Mouse (Mus musculus) right cerebral cortex, postnatal 25 days (tissue): ENCODE results near the gene Hoxb6.

Source experiments
- DNase-seq: peaks from one replicate; pipeline ENCODE4 v3.0.0; 2022

Hoxb6 gene

DNA sequence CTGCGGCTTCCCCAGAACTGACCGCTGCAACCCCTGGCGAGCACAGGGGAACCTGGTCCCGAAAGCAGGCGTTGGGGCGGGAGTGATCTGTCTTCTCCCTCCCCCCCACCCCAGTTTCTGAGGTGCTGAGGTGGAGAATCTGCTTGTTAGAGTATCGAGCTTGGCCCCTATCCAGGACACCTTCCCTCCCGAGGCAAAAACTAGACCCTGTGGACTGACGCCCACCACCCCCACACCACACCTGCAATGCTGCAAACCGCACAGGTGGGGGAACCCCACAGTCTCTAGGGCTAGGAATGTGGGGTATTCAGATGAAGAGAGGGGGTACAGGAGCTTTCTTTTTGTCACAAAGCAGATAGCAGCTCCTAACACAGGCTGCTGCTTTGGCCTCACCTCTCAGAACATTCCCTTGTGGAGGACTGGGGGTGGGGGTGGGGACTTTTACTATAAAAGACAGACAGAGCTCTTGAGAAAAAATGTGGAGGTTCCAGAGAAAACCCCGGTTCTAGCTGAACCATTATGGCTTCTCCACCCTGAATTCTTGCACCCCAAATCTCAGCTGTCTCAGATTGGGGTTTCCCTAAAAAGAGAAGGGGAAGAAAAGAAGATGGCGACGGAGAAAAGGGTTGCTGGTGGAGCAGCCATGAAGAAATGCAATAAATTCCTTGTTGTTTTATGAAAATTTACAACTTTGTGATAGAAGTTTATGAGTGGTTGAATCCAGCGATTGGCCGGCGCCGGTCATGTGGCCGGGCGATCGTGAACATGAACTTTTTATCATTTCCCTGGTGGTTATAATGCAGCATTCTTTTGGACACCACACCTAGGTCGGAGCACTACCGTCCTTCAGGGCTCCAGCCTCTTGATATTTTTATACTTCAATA, at the start of gene Hoxb6:
TSS of gene Hoxb6 (plus strand) at position 796 of the 884 bp plus-strand sequence.
- no peak for DNase-seq

DNA sequence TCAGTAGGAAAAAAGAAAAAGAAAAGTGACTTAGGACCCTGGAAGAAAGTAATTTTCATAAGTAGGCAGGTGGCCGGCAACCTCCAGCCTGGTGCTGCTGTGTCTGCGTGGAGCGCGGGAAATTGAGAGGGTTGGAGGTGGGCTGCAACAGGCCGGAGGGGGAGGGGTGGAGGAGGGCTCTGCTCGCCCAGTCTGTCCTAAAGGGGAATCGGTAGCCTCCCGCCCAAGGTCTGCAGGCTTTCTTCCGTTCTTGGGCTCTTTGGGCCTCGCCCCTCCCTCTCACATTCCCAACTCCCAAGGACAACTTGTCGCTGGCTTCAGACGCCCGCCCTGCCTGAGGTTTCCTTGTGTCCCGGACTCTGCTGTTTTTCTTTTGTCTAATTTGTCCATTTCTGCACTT, 41.4 kb upstream of the Hoxb6 start:
- DNase-seq = no peak

DNA sequence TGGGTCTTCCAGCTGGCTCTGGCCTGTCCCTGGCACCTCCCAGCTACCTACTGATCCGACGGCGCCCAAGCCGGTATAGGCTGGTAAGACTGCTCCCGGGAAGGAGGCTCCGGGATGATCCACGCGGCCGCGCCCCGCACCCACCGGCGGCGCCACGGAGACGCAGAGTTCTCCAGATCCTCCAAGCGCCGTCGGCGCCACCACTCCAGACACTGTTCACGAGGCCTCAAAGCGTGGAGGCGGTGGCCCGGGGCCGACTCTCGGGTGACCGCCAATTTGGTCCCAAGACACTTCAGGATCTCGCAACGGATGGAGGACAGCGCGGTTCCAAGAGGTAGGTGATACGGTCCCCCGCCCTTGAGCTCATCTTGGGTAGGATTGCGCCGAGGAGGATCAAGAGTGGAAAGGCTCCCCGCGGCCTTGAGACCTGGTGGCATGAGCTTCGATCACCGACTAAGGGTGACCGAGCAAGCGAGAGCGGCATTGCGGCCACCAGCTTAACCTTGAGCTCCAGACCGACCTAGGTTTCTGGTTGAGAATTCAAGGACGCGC, 40.7 kb upstream of the Hoxb6 start:
- DNase-seq = no peak

DNA sequence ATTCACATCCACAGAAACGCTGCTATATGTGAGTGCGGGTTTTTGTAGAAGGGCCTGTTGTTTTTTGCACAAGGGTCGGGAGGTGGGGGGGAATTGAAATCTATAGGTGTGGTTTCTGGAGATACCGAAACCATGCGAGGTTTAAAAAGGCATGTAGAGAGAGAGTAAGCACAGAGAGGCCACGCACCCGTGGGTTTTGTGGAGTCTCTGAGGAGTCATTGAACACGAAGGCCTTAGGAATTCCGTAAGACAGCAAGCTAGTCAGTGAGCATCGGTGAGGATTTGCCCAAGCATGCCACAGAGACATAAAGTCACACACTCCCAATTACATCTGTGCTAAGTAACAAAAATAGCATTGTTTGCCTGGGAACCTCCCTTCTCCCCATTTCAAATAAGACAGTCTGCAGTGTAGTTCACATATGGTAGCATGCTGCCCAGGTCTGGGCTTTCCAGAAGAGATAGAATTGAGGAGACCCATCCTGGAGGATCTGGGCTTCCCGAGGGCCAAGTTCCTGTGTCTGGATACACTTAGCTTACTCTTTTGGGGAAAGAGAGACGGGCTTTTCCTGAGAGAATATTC, 39.6 kb upstream of the Hoxb6 start:
- DNase-seq = no peak

DNA sequence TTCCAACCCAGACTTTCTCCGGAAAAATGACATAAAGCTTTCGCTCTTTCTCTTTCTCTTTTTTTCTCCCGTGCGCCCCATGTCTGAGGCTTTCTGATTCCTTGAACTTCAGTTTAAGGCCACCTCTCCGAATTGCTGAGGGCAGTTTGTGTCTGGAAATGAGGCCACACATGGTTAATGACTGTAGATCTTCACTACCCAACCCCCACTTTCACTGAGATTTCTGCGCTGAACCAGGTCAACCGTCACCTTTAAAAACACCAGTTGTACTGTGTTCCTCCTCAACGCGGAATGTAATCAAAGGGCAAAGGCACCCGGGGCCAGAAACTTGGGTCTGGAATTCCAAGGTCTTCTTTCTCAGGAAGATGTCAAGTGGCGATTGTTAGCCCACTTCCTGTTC, 38.1 kb upstream of the Hoxb6 start:
- DNase-seq = no peak

DNA sequence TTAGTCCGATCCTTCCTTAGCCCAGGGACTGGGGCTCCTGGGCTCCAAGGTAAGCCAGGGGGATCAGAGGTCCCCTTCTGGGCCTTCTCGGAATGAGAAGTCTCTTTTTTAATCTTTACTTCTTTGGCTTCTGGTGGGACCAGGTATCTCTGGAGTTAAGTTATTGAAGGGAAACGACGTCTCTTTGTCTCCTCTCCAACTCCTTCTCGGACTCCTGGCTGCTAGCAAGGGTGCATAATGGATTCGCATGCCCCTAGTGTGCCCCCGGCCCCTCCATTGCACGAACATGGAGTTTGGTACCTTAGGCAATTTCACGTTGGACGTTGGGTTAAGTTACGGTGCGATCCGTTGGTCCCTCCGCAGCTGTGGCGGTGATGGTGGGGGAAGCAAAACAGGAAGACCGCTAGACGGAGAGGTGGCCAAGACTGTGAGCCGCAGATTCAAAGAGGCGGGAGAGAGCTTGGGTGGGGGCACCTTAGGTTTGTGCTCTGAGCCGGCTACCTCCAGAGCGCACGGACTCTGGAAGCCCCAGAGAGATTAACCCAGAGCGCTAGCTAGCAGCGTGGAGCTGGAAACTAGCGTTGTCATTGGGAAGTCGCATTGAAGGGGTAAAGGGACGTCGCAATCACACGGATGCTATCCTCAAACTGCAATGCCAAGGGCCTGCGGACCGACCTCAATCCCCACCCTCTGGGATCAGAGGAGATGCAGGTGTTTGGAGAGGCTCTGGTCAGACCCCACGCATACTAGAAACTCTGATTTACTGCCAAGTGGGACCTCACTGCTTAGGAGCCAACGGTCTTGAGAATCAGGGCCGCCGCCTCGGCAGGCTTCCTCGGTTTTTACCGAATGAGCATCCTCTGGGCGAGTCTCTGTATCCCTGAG, 36.9 kb upstream of the Hoxb6 start:
- DNase-seq = no peak

DNA sequence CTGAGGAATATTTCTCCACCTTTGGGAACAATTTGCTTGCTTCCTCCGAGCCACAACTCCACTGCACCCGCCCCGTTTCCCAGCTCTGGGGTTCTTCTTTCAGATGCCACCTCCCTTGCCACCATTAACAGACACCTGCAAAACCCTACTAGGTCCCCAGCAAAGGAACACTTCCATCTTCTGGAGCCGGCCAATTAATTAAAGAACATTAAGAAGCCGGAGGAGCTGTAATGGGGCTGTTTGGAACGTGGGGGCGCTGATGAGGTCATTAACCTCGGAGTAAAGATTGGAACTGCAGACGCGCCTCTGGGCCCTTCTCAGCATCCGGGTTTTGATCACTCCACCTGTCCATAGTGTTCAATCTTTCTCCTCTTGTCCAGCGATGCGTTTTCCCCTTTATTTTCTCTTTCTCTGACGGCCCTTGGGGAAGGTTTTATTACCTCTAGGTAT, 36.3 kb upstream of the Hoxb6 start:
- DNase-seq = no peak

DNA sequence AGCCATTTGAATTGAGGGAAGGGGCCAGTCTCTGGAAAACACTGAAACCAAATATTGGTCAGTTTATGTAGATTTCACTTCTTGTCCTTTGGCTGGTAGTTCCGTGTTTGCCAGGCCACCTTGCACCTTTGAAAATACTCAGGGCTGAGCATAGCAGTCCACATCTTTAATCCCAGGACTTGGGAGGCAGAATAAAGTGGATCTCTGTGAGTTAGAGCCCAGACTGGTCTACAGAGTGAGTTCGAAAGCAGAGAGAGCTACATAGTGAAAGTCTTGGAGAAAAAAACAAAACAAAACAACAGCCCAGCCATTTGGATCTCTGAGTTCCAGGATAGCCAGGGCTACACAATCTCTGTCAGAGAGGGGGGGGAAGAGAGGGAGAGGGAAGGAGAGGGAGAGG, 35.1 kb upstream of the Hoxb6 start:
- DNase-seq = no peak

DNA sequence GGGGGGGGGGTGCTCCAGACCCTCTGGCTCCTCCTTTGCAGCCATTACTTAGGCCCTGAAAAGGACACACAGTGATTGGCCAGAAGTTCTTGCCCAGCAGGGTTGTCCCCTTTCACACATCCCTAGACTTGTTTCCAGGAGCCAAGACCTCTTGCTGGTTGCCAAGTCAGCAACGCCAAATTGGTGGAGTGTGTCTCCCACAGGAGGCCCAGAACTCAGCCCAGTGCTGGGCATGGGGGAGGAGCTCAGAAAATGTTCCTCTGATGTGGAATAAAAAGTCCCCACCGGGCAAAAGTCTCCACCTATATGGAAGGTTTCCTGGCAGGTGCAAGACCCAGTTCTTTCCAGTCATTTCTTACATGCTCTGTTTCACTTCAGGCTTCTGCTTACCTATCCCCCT, 33.2 kb upstream of the Hoxb6 start:
- no peak for DNase-seq

DNA sequence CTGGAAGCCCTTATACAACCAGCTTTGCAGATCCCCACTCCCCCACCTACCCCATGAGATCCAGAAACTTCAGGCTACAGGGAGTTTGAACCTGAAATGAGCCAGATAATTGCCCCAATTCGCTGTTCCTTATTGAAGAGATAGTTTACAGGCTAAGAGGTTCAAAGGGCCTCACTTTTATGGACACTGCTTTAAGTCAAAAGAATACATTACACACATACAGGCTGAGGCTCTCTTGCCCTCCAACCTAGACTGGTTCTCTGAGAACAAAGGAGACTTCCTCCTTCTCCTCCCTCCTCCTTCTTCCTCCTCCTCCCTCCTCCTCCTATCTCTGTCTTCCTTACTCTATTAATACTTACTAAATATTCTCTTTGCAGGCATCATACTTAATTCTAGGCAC, 32.8 kb upstream of the Hoxb6 start:
- DNase-seq = no peak

DNA sequence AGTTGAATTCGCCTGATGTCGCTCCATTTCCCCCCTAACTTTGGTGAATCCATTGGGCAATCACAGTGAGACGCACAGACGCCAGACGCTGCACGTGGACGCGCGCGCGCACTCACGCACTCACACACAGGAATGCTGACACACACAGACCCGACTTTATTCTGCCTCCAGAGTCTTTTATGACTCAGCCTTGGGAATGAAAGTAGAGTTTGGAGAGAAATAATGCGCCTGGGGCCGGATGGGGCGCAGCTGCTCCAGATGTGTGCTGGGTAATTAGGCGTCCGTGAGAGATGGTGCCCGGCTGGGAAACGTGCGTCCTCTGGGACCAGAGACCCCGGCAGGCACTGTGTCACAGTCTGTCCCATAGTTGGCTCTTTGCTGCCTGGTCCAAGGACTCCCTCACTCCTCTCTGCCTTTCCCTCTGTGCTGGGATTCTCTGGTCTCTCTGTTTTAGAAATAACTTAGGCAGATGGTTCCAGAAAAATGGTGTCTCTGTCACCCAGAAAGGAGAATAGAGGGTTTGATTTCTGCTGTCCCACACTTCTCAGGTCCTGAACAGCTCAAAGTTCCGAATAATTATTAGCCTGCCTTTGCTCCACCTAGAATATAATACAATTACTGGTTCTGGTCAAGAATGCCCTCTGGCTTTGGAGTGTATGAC, 31.8 kb upstream of the Hoxb6 start:
- no peak for DNase-seq

DNA sequence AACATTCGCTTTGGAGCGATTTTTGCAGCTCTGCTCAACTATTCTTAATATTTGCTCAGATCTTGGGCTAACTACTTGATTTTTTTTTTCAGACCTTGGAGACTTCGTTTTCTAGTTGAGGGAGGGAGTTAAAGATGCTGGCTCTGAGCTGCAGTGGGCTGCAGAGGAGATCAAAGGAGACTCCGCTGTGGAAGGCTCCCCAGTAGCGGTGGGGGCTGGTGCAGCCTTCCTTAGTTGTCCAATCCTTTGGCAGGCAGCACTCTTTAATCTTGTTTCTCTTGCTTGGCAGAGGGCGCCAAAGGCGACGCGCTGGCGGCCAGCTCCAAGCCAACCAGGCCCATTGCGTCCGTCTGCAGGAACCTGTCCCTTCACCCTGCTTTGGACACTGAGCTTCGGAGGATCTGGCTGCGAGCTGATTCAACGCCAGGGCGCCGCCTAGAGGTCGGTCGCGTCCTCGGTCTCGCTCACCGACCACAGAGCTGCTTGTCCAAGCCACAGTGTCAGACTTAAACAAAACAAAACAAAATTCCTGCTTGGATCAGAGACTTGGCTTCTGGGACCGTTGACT, 30.9 kb upstream of the Hoxb6 start:
- no peak for DNase-seq

DNA sequence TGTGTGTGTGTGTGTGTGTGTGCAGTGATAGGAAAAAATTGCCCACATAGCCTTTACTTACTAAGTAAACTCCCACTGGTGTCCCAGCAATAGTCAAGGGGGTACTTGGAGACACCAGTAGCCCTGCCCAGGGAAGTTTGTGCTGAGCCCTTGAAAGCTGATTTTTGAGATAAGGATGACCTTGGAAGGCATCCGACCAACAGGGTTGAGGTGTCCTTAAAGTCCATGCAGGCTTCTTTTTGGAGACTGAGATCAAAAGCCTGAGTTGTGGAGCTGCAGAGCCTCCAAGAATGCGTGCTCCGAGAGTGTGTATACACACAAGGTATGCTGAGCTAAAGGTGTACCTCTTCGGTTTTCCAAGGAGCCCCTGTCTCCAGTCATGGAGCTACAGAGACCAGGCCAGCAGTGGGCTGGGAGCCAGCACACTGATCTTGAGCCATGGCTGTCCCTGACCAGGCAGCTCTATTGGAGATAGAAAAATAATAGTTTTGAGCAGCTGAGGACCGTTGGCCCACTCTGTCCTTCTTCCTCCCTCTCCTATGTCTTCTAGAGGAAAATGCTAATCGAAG, 29.9 kb upstream of the Hoxb6 start:
- DNase-seq = no peak

DNA sequence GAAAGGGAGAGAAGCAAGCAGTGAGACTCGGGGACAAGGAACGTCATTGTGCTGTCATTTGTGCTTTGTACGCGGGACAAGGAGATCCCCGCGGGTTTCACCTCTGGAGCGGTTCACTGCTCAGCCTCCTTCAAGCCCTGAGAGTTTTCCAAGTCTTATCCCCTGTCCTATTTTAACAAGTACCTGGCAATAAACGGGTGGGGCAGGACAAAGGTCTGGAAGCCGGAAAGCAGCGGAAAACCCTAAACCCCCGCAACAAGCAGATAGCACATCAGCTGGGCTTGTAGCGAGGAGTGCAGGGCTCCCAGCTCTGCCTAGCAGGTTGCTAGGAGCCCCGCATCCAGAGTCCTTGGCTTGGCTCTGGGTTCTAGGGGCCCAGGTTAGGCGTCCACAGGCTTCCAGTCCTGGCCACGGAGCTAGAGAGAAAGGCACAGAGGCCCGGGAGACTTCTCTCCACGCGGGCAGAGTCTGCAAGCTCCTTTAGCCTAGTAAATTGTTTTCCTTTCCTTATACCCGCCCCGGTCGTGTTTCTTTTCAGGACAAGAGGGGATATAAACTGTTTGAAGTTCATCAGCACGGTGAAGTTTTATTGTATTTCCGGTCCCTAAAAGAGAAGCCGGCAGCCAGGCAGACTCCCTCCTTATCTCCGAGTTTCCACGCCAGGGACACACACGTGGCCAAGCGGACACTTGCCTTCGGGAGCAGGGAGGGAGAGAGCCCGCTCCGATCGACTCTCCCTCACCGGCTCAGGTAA, 28.5 kb upstream of the Hoxb6 start:
- no peak for DNase-seq

DNA sequence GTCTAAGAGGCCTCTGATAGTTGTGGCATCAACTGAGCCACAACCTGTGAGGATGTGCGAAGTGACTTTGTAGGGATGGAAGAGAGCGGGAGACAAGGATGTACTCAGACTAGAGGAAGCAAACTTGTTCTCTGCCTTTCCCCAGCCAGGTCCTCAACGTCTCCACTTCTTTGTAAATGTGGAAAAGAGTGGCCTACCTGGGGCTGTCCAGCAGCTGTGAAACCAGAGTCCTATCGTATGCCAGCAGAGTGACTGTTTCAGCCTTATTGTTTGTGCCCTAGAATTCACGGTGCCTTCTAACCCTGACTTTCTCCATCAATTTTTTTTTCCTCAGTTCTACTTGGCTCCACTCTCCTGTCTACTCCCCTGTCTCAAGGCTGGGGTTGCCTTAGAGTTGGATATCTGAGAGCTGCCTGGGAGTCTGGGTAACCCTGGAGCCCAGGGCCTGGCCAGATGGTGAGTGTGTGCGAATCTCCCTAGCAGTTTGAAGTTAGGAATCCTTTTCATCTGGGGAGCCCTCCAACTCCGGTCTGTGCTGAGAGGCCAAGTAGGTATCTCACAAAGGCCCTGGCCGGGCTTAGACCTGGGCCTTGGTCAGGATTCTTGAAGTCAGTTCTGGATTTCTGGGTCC, 27.8 kb upstream of the Hoxb6 start:
- DNase-seq = no peak

DNA sequence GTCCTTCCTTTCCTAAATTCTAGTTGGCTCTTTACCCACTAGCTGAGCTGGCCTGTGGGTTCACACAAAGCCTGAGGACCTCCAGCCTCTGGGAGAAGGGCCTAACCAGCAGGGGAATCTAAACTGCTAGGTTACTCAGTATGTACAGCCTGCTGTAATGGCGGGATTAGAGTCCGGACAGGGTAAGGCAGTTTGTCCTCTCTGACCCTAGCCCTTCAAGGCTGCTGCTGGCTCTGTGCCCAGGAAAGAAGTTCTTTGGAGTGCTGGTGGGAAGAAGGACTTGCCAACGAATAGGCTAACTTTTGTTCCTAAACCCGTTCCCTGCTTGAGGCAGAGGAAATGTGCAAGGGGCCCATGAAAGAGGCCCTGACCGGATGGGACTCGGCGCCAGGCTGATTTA, 26.3 kb upstream of the Hoxb6 start:
- DNase-seq = no peak

DNA sequence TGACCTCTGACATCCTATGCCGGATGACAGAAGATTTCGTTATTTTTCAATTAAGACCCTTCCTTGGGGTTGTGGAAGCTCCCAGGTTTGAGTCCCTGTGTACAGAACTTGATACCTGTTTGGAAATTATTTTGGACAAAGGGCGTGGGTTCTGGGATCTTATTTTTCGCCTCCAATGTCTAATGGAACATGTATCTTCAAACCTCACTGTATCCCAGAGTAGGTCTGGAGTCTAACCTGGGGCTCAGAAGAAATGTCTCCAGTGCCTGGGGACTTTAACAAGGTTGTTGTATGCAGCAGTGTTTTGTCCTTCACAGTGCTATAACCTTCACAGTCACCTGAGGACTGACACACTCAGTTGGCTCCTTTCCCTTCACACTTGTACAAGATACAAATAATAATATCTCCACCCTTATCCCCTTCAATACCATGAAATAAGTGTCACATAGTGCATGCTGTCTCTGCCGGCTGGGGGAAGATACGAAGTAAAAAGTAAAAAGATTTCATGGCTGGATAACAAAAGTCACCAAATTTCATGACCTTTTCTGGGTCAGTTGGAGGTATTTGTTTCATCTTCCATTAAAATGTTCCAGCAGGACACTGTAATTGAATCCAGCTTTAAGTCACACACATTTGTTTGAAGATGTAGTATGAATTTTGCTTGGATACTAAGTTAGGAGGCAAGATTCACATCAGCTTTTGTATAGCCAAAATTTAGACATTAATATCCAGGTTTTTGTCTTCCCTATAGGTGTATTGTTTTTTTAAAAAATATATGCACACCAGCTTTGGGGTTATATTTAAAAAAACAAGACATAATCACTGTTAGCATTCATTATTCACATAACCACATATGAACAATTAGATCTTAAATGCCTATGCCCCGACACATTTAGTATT, 25.0 kb upstream of the Hoxb6 start:
- no peak for DNase-seq

DNA sequence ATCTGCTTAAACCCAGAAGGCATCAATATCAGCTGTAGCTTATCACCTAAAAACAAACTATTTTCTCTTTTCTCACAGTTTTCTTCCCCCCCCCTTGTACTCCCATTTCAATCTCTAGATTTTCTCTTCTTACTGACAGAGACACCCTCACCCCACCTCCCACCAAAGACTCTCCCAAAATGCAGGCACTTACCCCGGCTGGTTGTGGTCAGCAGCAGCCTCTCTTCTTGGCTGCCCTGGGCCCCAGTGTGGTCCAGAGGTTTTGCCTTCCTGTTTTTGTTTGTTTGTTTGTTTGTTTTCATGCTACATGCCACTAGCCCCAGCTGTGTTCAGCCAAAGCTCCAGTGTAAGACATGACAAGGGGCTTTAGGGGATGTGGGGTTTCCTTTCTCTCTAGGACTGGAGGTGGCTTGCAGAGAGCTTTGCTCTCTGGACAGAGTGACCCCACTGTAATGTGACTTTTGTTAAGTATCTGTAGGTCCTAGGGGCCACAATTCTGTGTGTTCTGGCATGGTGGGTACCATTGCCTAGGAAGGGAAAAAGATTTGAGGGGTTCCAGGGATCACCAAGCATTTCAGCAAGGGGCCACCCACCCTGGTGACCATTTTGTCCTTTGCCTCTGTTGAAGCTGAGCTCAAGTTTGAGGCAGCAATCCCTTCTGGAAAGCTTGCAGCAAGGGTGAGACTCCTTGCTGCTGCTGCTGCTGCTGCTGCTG, 24.1 kb upstream of the Hoxb6 start:
- no peak for DNase-seq

DNA sequence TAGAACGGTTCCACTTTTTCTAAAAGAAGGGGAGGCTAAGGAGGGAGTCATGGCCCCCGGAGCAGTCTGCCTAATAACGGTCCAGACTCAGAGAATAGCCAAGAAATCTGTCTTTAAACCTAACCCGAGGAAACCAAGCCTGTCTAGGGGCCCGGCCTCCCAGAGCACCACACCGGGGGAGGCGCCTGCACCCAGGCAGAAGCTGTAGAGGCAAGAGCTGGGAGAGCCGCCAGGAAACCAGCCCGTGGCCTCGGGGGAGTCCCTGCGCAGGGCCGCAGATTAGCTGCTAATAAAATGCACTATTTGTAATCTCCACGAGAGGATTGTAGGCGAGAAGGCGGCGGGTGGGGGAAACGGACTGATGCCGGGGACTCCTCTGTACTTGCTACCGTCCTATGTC, 22.4 kb upstream of the Hoxb6 start:
- DNase-seq = no peak
